Mouse (Mus musculus): ENCODE results near the gene Ciita. TPM values are rescaled to one million over a fixed set of nuclear protein-coding genes. Genes with fewer than 3 reads are reported as not detected.

Ciita gene
- polyA plus RNA-seq, 1 experiment from 2014 or later, result 0.30 TPM

GRCm38 (mm10) chr16:10540763-10541597 lies 61.1 kb downstream of the Ciita start:
- Histone ChIP-seq H3K9ac (peak overlapping the region; percentile 91), H3K4me2 (peak overlapping the region; percentile 91), H3K4me3 (peak overlapping the region; percentile 77), H3K36me3 (peaks cover 2% of the 10 kb centered on the region), H3K4me1 (peaks cover 43% of the 10 kb centered on the region), H3K27me3 (no peaks in the 10 kb centered on the region), H3K9me3 (no peaks in the 10 kb centered on the region), H3K27ac (peak overlapping the region; percentile 78; the same call in 1 of the 2 replicates)
- 71% methylated on average over 16 of the region's 16 CpGs for WGBS
- no peak for ATAC-seq (ENCODE audit: insufficient number of reproducible peaks, insufficient read depth, low FRiP score, low TSS enrichment, low read depth)

GRCm38 (mm10) chr16:10541598-10541930 lies 61.7 kb downstream of the Ciita start:
- Histone ChIP-seq H3K27me3 (no peaks in the 10 kb centered on the region), H3K9me3 (no peaks in the 10 kb centered on the region), H3K4me1 (peaks cover 49% of the 10 kb centered on the region), H3K36me3 (no peaks in the 10 kb centered on the region), H3K9ac (peak overlapping the region; percentile 91), H3K4me2 (peak overlapping the region; percentile 91), H3K4me3 (peak overlapping the region; percentile 77), H3K27ac (peak overlapping the region; percentile 78)
- WGBS, result 24% methylated on average over 7 of the region's 7 CpGs
- no peak for ATAC-seq (ENCODE audit: insufficient number of reproducible peaks, insufficient read depth, low FRiP score, low TSS enrichment, low read depth)

- Histone ChIP-seq H3K4me1 (peaks cover 53% of the 10 kb centered on the region), H3K9ac (peak overlapping the region; percentile 91), H3K4me2 (peak overlapping the region; percentile 91), H3K27me3 (no peaks in the 10 kb centered on the region), H3K9me3 (no peaks in the 10 kb centered on the region), H3K4me3 (peak overlapping the region; percentile 77), H3K27ac (peak overlapping the region; percentile 78), H3K36me3 (no peaks in the 10 kb centered on the region)
- WGBS, result 4% methylated on average over 22 of the region's 22 CpGs
- peak; percentile 4; the same call in 1 of the 2 replicates for ATAC-seq (ENCODE audit: insufficient number of reproducible peaks, insufficient read depth, low FRiP score, low TSS enrichment, low read depth)
Observed at GRCm38 (mm10) chr16:10542266-10542665, 62.4 kb downstream of the Ciita start.

DNA sequence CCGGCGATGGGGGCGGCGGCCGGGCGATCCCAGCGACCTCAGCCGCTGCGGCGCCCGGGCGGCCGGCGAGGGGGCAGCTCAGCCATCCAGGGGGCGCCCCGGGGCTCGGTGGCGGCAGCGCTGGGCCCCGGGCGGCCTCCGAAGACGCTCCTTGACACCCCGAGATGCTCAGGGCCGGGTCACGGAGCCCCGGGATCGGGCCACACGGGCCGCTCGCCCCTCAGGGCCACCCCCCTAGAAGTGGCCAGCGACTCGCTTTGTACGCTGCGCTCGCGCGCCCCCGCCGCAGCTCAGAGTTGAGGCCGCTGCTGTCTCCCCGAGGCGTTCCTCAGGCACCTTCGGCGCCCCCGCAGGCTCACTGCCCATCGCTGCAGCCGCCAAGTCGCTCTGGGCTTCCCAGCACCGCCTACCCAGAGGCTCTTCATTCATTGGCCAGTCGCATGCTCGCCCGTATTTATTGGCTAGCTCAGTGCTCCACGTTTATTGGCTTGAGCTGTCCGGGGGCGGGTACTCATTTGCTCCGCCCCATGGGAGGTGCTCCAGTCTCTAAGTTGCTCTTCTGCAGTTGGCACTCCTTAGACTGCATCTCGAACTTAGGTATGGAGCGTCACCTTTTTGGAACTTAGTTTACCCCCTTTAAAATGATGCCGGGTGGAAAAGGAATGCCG lies 63.0 kb downstream of the Ciita start, which contains the start of gene Dexi:
Gene Dexi, minus strand, starts transcription at position 357 of the 668 bp plus-strand sequence.
- WGBS, result under 1% methylated on average over 54 of the region's 61 CpGs
- H3K36me3 ChIP-seq, result no peaks in the 10 kb centered on the region
- peak within 1 kb of the TSS; percentile 91 for H3K9ac ChIP-seq
- no peaks in the 10 kb centered on the region for H3K9me3 ChIP-seq
- peak within 1 kb of the TSS; percentile 78 for H3K27ac ChIP-seq
- peak within 1 kb of the TSS; percentile 91 for H3K4me2 ChIP-seq
- peak; percentile 93 for ATAC-seq (ENCODE audit: insufficient number of reproducible peaks, insufficient read depth, low FRiP score, low TSS enrichment, low read depth)
- H3K27me3 ChIP-seq, result no peaks in the 10 kb centered on the region
- peaks cover 53% of the 10 kb centered on the region for H3K4me1 ChIP-seq
- H3K4me3 ChIP-seq, result peak within 1 kb of the TSS; percentile 77

GRCm38 (mm10) chr16:10544995-10545622 lies 65.2 kb downstream of the Ciita start, which contains the start of gene Clec16a:
Gene Clec16a (plus strand): TSS chr16:10545339.
- Histone ChIP-seq H3K9ac (peak within 1 kb of the TSS; percentile 87), H3K36me3 (no peaks in the 10 kb centered on the region), H3K4me2 (peak within 1 kb of the TSS; percentile 82), H3K4me3 (peak within 1 kb of the TSS; percentile 94), H3K4me1 (peaks cover 35% of the 10 kb centered on the region), H3K27me3 (no peaks in the 10 kb centered on the region), H3K27ac (peak within 1 kb of the TSS; percentile 72; the same call in 1 of the 2 replicates), H3K9me3 (no peaks in the 10 kb centered on the region)
- peak; percentile 89 for ATAC-seq (ENCODE audit: insufficient number of reproducible peaks, insufficient read depth, low FRiP score, low TSS enrichment, low read depth)
- WGBS, result under 1% methylated on average over 58 of the region's 58 CpGs

GRCm38 (mm10) chr16:10546865-10547264 lies 67.0 kb downstream of the Ciita start:
- no peak for ATAC-seq (ENCODE audit: insufficient number of reproducible peaks, insufficient read depth, low FRiP score, low TSS enrichment, low read depth)
- H3K27me3 ChIP-seq, result no peaks in the 10 kb centered on the region
- H3K36me3 ChIP-seq, result no peaks in the 10 kb centered on the region
- peaks cover 27% of the 10 kb centered on the region for H3K4me1 ChIP-seq
- H3K4me3 ChIP-seq, result no peak overlapping the region
- no peak overlapping the region for H3K27ac ChIP-seq
- no peaks in the 10 kb centered on the region for H3K9me3 ChIP-seq
- peak overlapping the region; percentile 82; the same call in 1 of the 2 replicates for H3K4me2 ChIP-seq
- H3K9ac ChIP-seq, result no peak overlapping the region
- WGBS, result 59% methylated on average over 3 of the region's 3 CpGs

GRCm38 (mm10) chr16:10548938-10549337 lies 69.1 kb downstream of the Ciita start:
- Histone ChIP-seq H3K27ac (no peak overlapping the region), H3K36me3 (no peaks in the 10 kb centered on the region), H3K4me3 (no peak overlapping the region), H3K9ac (no peak overlapping the region), H3K4me1 (peaks cover 25% of the 10 kb centered on the region), H3K9me3 (no peaks in the 10 kb centered on the region), H3K4me2 (no peak overlapping the region), H3K27me3 (no peaks in the 10 kb centered on the region)
- no peak for ATAC-seq (ENCODE audit: insufficient number of reproducible peaks, insufficient read depth, low FRiP score, low TSS enrichment, low read depth)
- WGBS, result 62% methylated on average over 3 of the region's 3 CpGs

DNA sequence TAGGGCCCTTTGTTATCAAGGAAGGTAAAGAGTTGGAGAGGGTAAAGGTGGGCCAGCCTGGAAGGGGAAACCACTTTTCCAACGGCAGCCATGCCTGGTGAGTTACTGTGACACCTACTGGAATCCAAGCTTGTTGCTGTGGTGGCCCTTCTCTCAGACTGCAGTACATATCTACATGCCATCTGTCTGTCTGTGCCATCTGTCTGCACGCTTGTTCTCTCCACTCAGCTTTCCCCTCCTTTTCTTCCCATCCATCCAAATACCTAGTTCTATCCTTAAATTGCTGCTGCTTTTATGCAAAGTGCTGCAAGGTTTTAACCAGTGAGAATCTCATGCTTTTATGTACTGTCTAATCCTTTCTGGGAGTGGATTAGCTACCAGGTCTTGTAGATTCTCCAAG lies 69.7 kb downstream of the Ciita start:
- no peaks in the 10 kb centered on the region for H3K36me3 ChIP-seq
- no peak overlapping the region for H3K4me3 ChIP-seq
- H3K4me1 ChIP-seq, result peaks cover 25% of the 10 kb centered on the region
- no peak overlapping the region for H3K27ac ChIP-seq
- no peaks in the 10 kb centered on the region for H3K9me3 ChIP-seq
- no peak overlapping the region for H3K9ac ChIP-seq
- no peak for ATAC-seq (ENCODE audit: insufficient number of reproducible peaks, insufficient read depth, low FRiP score, low TSS enrichment, low read depth)
- H3K4me2 ChIP-seq, result no peak overlapping the region
- H3K27me3 ChIP-seq, result no peaks in the 10 kb centered on the region
- 86% methylated on average over 2 of the region's 2 CpGs for WGBS

- Histone ChIP-seq H3K9me3 (no peaks in the 10 kb centered on the region), H3K4me3 (no peak overlapping the region), H3K4me2 (no peak overlapping the region), H3K9ac (no peak overlapping the region), H3K27me3 (no peaks in the 10 kb centered on the region), H3K27ac (no peak overlapping the region), H3K36me3 (no peaks in the 10 kb centered on the region), H3K4me1 (peaks cover 15% of the 10 kb centered on the region)
- 49% methylated on average over 4 of the region's 4 CpGs for WGBS
- ATAC-seq (ENCODE audit: insufficient number of reproducible peaks, insufficient read depth, low FRiP score, low TSS enrichment, low read depth), result no peak
Observed at GRCm38 (mm10) chr16:10551592-10551991, 71.7 kb downstream of the Ciita start.

DNA sequence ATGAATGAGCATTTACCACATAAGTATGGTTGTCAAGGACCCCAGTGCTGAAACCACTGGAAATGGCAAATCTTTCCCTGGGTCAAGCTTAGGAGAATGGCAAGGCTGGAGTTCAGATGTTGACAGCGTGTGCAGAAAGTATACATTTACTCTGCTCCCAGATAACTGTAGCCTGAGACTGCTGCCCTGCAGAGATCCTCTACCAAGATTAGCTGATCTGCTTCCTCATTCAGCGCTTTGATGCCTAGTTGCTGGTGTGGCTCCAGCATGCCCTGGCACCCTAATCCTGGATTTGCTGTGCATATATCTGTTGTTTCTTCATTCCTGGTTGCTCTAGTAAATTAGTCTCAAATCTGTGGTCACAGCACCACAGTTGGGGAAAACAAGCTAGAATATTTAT lies 74.0 kb downstream of the Ciita start:
- whole genome bisulfite sequencing, result 88% methylated on average over 2 of the region's 2 CpGs
- H3K27me3 ChIP-seq, result no peaks in the 10 kb centered on the region
- H3K4me3 ChIP-seq, result no peak overlapping the region
- ATAC-seq (ENCODE audit: insufficient number of reproducible peaks, insufficient read depth, low FRiP score, low TSS enrichment, low read depth), result no peak
- H3K36me3 ChIP-seq, result no peaks in the 10 kb centered on the region
- H3K9me3 ChIP-seq, result no peaks in the 10 kb centered on the region
- H3K27ac ChIP-seq, result no peak overlapping the region
- H3K9ac ChIP-seq, result no peak overlapping the region
- H3K4me2 ChIP-seq, result no peak overlapping the region
- peaks cover 11% of the 10 kb centered on the region for H3K4me1 ChIP-seq

DNA sequence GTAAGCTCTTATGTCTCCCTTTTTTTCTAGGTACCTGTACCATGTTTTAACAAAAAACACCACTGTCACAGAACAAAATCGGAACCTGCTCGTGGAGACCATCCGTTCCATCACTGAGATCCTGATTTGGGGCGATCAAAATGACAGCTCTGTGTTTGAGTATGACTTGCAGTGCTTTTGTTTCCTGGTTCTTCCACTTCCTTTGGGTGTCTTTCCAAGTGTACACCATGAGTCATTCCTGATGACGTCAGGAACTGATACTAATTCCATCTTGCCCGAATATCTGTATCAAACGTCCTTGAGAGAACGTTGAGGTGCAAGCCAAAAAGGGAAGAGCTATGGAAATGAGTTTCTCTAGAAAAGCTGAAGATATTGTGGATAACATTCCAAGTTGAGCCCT lies 80.1 kb downstream of the Ciita start:
- ATAC-seq (ENCODE audit: insufficient number of reproducible peaks, insufficient read depth, low FRiP score, low TSS enrichment, low read depth), result no peak
- Histone ChIP-seq H3K4me1 (no peaks in the 10 kb centered on the region), H3K9ac (no peak overlapping the region), H3K9me3 (no peaks in the 10 kb centered on the region), H3K4me2 (no peak overlapping the region), H3K4me3 (no peak overlapping the region), H3K36me3 (peaks cover 25% of the 10 kb centered on the region), H3K27me3 (no peaks in the 10 kb centered on the region), H3K27ac (no peak overlapping the region)
- WGBS, result 88% methylated on average over 8 of the region's 8 CpGs
